Mouse (Mus musculus): ENCODE measurements around the gene Tmem72. TPM values are rescaled to one million over a fixed set of nuclear protein-coding genes. Genes with fewer than 3 reads are reported as not detected.
A peak's percentile ranks its signal among the peaks of the same experiment; 100 is the strongest.

Gene Tmem72
- polyA plus RNA-seq, 1 experiment from 2014 or later, result 0.07 TPM

- Histone ChIP-seq H3K27ac (ENCODE audit: low read depth) (no peak overlapping the region), H3K9ac (no peak overlapping the region), H3K4me3 (ENCODE audit: low read depth, low read length) (no peak overlapping the region), H3K9me3 (ENCODE audit: low read depth, low read length) (no peaks in the 10 kb centered on the region), H3K36me3 (ENCODE audit: insufficient read depth) (no peaks in the 10 kb centered on the region), H3K27me3 (ENCODE audit: insufficient read depth, low read length) (peaks cover 6% of the 10 kb centered on the region; the same call in 1 of the 2 replicates), H3K4me2 (no peak overlapping the region), H3K4me1 (ENCODE audit: insufficient read depth) (no peaks in the 10 kb centered on the region)
- DNase-seq, result no peak
- WGBS, result 66% methylated on average over 5 of the region's 5 CpGs
- no peak for ATAC-seq (ENCODE audit: insufficient read depth)
- TF ChIP-seq CTCF (IDR thresholded peaks at IDR 0.05; ENCODE audit: low read depth), result no peak
Observed at GRCm38 (mm10) chr6:116672349-116672748, 44.4 kb downstream of the Tmem72 start.

- no peak for TF ChIP-seq CTCF (IDR thresholded peaks at IDR 0.05; ENCODE audit: low read depth)
- Histone ChIP-seq H3K4me1 (ENCODE audit: insufficient read depth) (no peaks in the 10 kb centered on the region), H3K4me2 (no peak overlapping the region), H3K27ac (ENCODE audit: low read depth) (no peak overlapping the region), H3K9me3 (ENCODE audit: low read depth, low read length) (no peaks in the 10 kb centered on the region), H3K36me3 (ENCODE audit: insufficient read depth) (no peaks in the 10 kb centered on the region), H3K9ac (no peak overlapping the region), H3K27me3 (ENCODE audit: insufficient read depth, low read length) (peaks cover 6% of the 10 kb centered on the region; the same call in 1 of the 2 replicates), H3K4me3 (ENCODE audit: low read depth, low read length) (no peak overlapping the region)
- 80% methylated on average over 4 of the region's 4 CpGs for WGBS
- ATAC-seq (ENCODE audit: insufficient read depth), result no peak
- DNase-seq, result no peak
Observed at GRCm38 (mm10) chr6:116671768-116672167, 44.9 kb downstream of the Tmem72 start.

GRCm38 (mm10) chr6:116671031-116671430, 45.7 kb downstream of the Tmem72 start:
- Histone ChIP-seq H3K4me1 (ENCODE audit: insufficient read depth) (no peaks in the 10 kb centered on the region), H3K4me2 (no peak overlapping the region), H3K27ac (ENCODE audit: low read depth) (no peak overlapping the region), H3K9me3 (ENCODE audit: low read depth, low read length) (no peaks in the 10 kb centered on the region), H3K36me3 (ENCODE audit: insufficient read depth) (no peaks in the 10 kb centered on the region), H3K9ac (no peak overlapping the region), H3K4me3 (ENCODE audit: low read depth, low read length) (no peak overlapping the region), H3K27me3 (ENCODE audit: insufficient read depth, low read length) (peaks cover 6% of the 10 kb centered on the region; the same call in 1 of the 2 replicates)
- WGBS, result 14% methylated on average over 5 of the region's 5 CpGs
- DNase-seq, result peak; percentile 35
- no peak for TF ChIP-seq CTCF (IDR thresholded peaks at IDR 0.05; ENCODE audit: low read depth)
- ATAC-seq (ENCODE audit: insufficient read depth), result peak; percentile 15; the same call in 1 of the 2 replicates

- H3K9me3 ChIP-seq (ENCODE audit: low read depth, low read length), result no peaks in the 10 kb centered on the region
- no peak for DNase-seq
- no peak overlapping the region for H3K4me2 ChIP-seq
- WGBS, result 41% methylated on average over 6 of the region's 6 CpGs
- H3K27me3 ChIP-seq (ENCODE audit: insufficient read depth, low read length), result peaks cover 6% of the 10 kb centered on the region; the same call in 1 of the 2 replicates
- no peaks in the 10 kb centered on the region for H3K4me1 ChIP-seq (ENCODE audit: insufficient read depth)
- H3K36me3 ChIP-seq (ENCODE audit: insufficient read depth), result no peaks in the 10 kb centered on the region
- no peak overlapping the region for H3K9ac ChIP-seq
- H3K27ac ChIP-seq (ENCODE audit: low read depth), result no peak overlapping the region
- no peak for TF ChIP-seq CTCF (IDR thresholded peaks at IDR 0.05; ENCODE audit: low read depth)
- ATAC-seq (ENCODE audit: insufficient read depth), result no peak
- no peak overlapping the region for H3K4me3 ChIP-seq (ENCODE audit: low read depth, low read length)
Observed at GRCm38 (mm10) chr6:116670144-116670543, 46.6 kb downstream of the Tmem72 start.

DNA sequence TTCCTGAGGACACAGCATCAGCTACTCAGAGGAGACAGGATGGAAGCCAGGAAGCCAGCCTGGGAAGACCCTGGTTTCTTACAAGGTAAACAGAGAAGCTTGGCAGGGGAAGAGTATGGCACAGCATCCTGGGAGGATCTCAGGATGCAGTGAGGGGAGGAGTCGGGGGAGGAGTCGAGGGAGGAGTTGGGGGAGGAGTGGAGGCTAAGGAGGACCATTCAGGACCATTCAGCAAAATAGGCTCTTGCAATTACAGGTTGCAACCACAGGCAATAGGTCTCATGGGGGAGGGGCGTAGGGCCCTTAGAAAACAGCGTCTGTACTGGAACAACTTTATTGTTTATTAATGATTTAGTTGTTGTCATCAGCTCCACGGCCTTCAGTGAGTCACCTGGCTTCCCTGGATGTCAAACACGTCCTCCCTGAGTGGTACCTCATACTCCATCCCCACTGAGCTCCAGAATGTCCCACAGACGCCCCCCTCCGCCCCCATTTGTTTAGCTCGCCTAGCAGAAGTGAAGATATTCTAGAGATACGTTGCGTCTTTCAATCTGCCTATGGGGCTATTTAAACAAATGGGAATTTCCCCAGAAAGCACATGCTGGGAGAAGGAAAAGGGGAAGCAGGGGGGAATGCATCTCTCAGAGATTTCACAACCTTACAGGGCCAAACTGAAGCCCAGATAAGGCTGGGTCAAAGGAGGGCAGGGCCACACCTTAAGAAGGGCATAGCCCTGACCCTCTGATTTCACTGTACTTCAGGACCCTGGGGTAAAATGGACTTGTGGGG, 47.8 kb downstream of the Tmem72 start:
- ATAC-seq (ENCODE audit: insufficient read depth) (no peak), DNase-seq (no peak)
- H3K27ac ChIP-seq (ENCODE audit: low read depth), result no peak overlapping the region
- TF ChIP-seq CTCF (IDR thresholded peaks at IDR 0.05; ENCODE audit: low read depth), result no peak
- H3K36me3 ChIP-seq (ENCODE audit: insufficient read depth), result no peaks in the 10 kb centered on the region
- no peaks in the 10 kb centered on the region for H3K9me3 ChIP-seq (ENCODE audit: low read depth, low read length)
- H3K27me3 ChIP-seq (ENCODE audit: insufficient read depth, low read length), result peaks cover 6% of the 10 kb centered on the region; the same call in 1 of the 2 replicates
- no peak overlapping the region for H3K9ac ChIP-seq
- H3K4me2 ChIP-seq, result no peak overlapping the region
- WGBS, result 42% methylated on average over 11 of the region's 11 CpGs
- H3K4me3 ChIP-seq (ENCODE audit: low read depth, low read length), result no peak overlapping the region
- H3K4me1 ChIP-seq (ENCODE audit: insufficient read depth), result no peaks in the 10 kb centered on the region

- DNase-seq (no peak), ATAC-seq (ENCODE audit: insufficient read depth) (no peak)
- TF ChIP-seq CTCF (IDR thresholded peaks at IDR 0.05; ENCODE audit: low read depth), result no peak
- H3K9ac ChIP-seq, result no peak overlapping the region
- WGBS, result 67% methylated on average over 3 of the region's 3 CpGs
- H3K9me3 ChIP-seq (ENCODE audit: low read depth, low read length), result no peaks in the 10 kb centered on the region
- H3K36me3 ChIP-seq (ENCODE audit: insufficient read depth), result no peaks in the 10 kb centered on the region
- 0 out of 2 replicates have a peak, but pooled peaks cover under 1% of the 10 kb centered on the region for H3K27me3 ChIP-seq (ENCODE audit: insufficient read depth, low read length)
- no peaks in the 10 kb centered on the region for H3K4me1 ChIP-seq (ENCODE audit: insufficient read depth)
- H3K27ac ChIP-seq (ENCODE audit: low read depth), result no peak overlapping the region
- no peak overlapping the region for H3K4me3 ChIP-seq (ENCODE audit: low read depth, low read length)
- no peak overlapping the region for H3K4me2 ChIP-seq
Observed at GRCm38 (mm10) chr6:116667382-116667781, 49.3 kb downstream of the Tmem72 start.

DNA sequence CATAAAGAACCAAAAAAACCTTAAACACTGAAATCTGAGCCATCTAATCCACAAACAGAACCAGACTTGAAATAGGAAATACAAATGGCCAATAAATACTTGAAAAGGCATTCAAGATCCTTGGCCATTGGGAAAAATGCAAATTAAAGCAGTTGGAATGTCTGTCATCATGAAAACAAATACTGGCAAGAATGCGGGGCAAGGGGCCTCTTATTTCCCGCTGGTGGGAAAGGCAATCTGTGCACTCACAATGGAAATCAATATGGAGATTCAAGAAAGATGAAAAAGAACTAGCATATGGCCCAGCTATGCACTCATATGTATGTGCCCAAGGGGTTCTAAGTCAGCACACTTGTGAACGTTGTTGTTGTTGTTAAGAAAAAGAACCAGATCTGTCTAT, 49.8 kb downstream of the Tmem72 start:
- WGBS, result 67% methylated on average over 3 of the region's 3 CpGs
- Histone ChIP-seq H3K27ac (ENCODE audit: low read depth) (no peak overlapping the region), H3K9ac (no peak overlapping the region), H3K9me3 (ENCODE audit: low read depth, low read length) (no peaks in the 10 kb centered on the region), H3K27me3 (ENCODE audit: insufficient read depth, low read length) (no peaks in the 10 kb centered on the region), H3K4me2 (no peak overlapping the region), H3K4me1 (ENCODE audit: insufficient read depth) (no peaks in the 10 kb centered on the region), H3K36me3 (ENCODE audit: insufficient read depth) (no peaks in the 10 kb centered on the region), H3K4me3 (ENCODE audit: low read depth, low read length) (no peak overlapping the region)
- DNase-seq (no peak), ATAC-seq (ENCODE audit: insufficient read depth) (no peak)
- no peak for TF ChIP-seq CTCF (IDR thresholded peaks at IDR 0.05; ENCODE audit: low read depth)
